Mouse (Mus musculus): ENCODE data around the gene Egln3.

DNA sequence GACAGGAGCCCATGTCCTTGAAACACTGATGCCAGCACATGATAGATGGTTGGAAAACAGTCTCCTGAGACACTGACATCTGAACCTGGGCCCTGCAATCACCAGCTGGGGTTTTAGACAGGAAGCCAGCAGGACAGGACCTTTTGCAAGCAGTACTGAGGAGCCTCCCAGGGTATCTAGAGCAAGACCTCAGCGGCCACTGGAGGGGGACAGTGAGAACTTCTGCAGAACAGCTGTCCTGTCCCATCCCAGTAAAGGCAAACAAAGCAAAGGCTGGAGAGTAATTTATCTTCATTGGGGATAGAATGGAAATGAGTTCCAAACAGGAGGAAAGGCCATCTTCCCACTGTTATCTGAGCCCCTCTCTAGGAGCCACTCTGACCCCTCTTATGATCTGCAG lies 1.5 kb upstream of the Egln3 start:
- TF ChIP-seq CTCF (IDR thresholded peaks at IDR 0.05; ENCODE audit: extremely low read depth, insufficient read depth, low read length) (no peak), POLR2A (IDR thresholded peaks at IDR 0.05; ENCODE audit: extremely low read depth, insufficient read depth, low read length) (no peak)
